Mouse (Mus musculus) stomach, postnatal 0 days (tissue): Measurements from ENCODE around the gene Nme8. TPM values are rescaled to one million over a fixed set of nuclear protein-coding genes. Genes with fewer than 3 reads are reported as not detected.

Source experiments
- ATAC-seq: fragments of 200-750 bp; cut with Nextera tagmentation; 2 replicates; pipeline ENCODE4 v1.8.0; 2017; ENCODE audit not compliant: low FRiP score, low TSS enrichment
- DNase-seq: peaks from one replicate; pipeline ENCODE4 v3.0.0-alpha.2; 2016; ENCODE audit warnings: low spot score
- H3K27ac ChIP-seq: fragments of 300-500 bp; sonication (generic); replicated peaks from 2 replicates; pipeline ENCODE4 v1.5.1; 2014; ENCODE audit warnings: mild to moderate bottlenecking, control low read depth
- H3K27me3 ChIP-seq: fragments of 300-500 bp; sonication (generic); 2 replicates; pipeline ENCODE4 v1.6.1; 2014; ENCODE audit warnings: low read length; ENCODE audit not compliant: control insufficient read depth, insufficient read depth
- H3K36me3 ChIP-seq: fragments of 300-500 bp; sonication (generic); 2 replicates; pipeline ENCODE4 v1.6.1; 2014; ENCODE audit warnings: low read length, mixed read lengths; ENCODE audit not compliant: control insufficient read depth, insufficient read depth
- H3K4me1 ChIP-seq: fragments of 300-500 bp; sonication (generic); replicated peaks from 2 replicates; pipeline ENCODE4 v1.6.1; 2014; ENCODE audit warnings: antibody characterized with exemption; ENCODE audit not compliant: control insufficient read depth, insufficient read depth
- H3K4me2 ChIP-seq: fragments of 300-500 bp; sonication (generic); replicated peaks from 2 replicates; pipeline ENCODE4 v1.6.1; 2014; ENCODE audit warnings: low read depth, mild to moderate bottlenecking, control low read depth, moderate library complexity
- H3K4me3 ChIP-seq: fragments of 300-500 bp; sonication (generic); 2 replicates; pipeline ENCODE4 v1.5.1; 2014; ENCODE audit warnings: low read depth, low read length, control low read depth
- H3K9ac ChIP-seq: fragments of 300-500 bp; sonication (generic); 2 replicates; pipeline ENCODE4 v1.6.1; 2014; ENCODE audit warnings: mild to moderate bottlenecking, low read length, control low read depth, mixed read lengths
- H3K9me3 ChIP-seq: fragments of 300-500 bp; sonication (generic); 2 replicates; pipeline ENCODE4 v1.6.1; 2016; ENCODE audit warnings: low read length; ENCODE audit not compliant: control insufficient read depth
- CTCF ChIP-seq: IDR thresholded peaks from 2 replicates; pipeline ENCODE4 v1.5.1; 2016; ENCODE audit warnings: antibody characterized with exemption, low read depth, mild to moderate bottlenecking, moderate library complexity
- EP300 ChIP-seq: optimal IDR thresholded peaks from 2 replicates; pipeline ENCODE3; 2016; ENCODE audit warnings: antibody characterized with exemption
- WGBS: fragments of 180-500 bp; shearing (Covaris S2); extraction: QIAGEN DNeasy Blood & Tissue Kit; methylation state at CpG from one replicate; pipeline ENCODE4 v1.1.7; 2014; 5-methylcytosine and 5-hydroxymethylcytosine counted together
- polyA plus RNA-seq: library from polyadenylated mRNA; unstranded; fragments of >200 nt; fragmentation: Nextera tagmentation; extraction: Ambion mirVana; gene quantifications from 2 replicates; pipeline ENCODE4 v1.2.1, GENCODE M21; 2015

Nme8 gene
- polyA plus RNA-seq, 1 experiment from 2014 or later, result not detected

GRCm38 (mm10) chr13:19689971-19690370, 7.6 kb downstream of the Nme8 start:
- no peak overlapping the region for H3K27ac ChIP-seq
- no peak overlapping the region for H3K9ac ChIP-seq
- H3K4me2 ChIP-seq, result no peak overlapping the region
- ATAC-seq (no peak), DNase-seq (no peak)
- H3K27me3 ChIP-seq, result no peaks in the 10 kb centered on the region
- H3K4me1 ChIP-seq, result no peaks in the 10 kb centered on the region
- TF ChIP-seq EP300 (no peak), CTCF (no peak)
- no peak overlapping the region for H3K4me3 ChIP-seq
- 66% methylated on average over 3 of the region's 3 CpGs for WGBS
- H3K9me3 ChIP-seq, result no peaks in the 10 kb centered on the region
- no peaks in the 10 kb centered on the region for H3K36me3 ChIP-seq

- Histone ChIP-seq H3K4me1 (no peaks in the 10 kb centered on the region), H3K36me3 (no peaks in the 10 kb centered on the region), H3K27me3 (no peaks in the 10 kb centered on the region), H3K27ac (no peak overlapping the region), H3K4me2 (no peak overlapping the region), H3K9ac (no peak overlapping the region), H3K4me3 (no peak overlapping the region), H3K9me3 (no peaks in the 10 kb centered on the region)
- DNase-seq, result peak; percentile 31
- no peak for ATAC-seq
- TF ChIP-seq CTCF, result peak; percentile 83
- no peak for TF ChIP-seq EP300
- 61% methylated on average over 2 of the region's 2 CpGs for WGBS
Observed at GRCm38 (mm10) chr13:19684007-19684406, 13.6 kb downstream of the Nme8 start.

- TF ChIP-seq EP300 (no peak), CTCF (no peak)
- Histone ChIP-seq H3K36me3 (no peaks in the 10 kb centered on the region), H3K4me2 (no peak overlapping the region), H3K9ac (peak overlapping the region; percentile 5; the same call in 1 of the 2 replicates), H3K27ac (no peak overlapping the region), H3K9me3 (no peaks in the 10 kb centered on the region), H3K27me3 (no peaks in the 10 kb centered on the region), H3K4me3 (no peak overlapping the region), H3K4me1 (no peaks in the 10 kb centered on the region)
- 45% methylated on average over 8 of the region's 8 CpGs for WGBS
- ATAC-seq (no peak), DNase-seq (no peak)
Observed at GRCm38 (mm10) chr13:19682879-19683640, 14.5 kb downstream of the Nme8 start.

- TF ChIP-seq EP300 (no peak), CTCF (no peak)
- no peaks in the 10 kb centered on the region for H3K9me3 ChIP-seq
- no peak overlapping the region for H3K4me3 ChIP-seq
- H3K27me3 ChIP-seq, result no peaks in the 10 kb centered on the region
- H3K4me1 ChIP-seq, result no peaks in the 10 kb centered on the region
- H3K27ac ChIP-seq, result no peak overlapping the region
- H3K9ac ChIP-seq, result no peak overlapping the region
- no peak for ATAC-seq
- DNase-seq, result no peak
- no peak overlapping the region for H3K4me2 ChIP-seq
- H3K36me3 ChIP-seq, result no peaks in the 10 kb centered on the region
Observed at GRCm38 (mm10) chr13:19674601-19675000, 23.0 kb downstream of the Nme8 start.

GRCm38 (mm10) chr13:19674025-19674424, 23.6 kb downstream of the Nme8 start:
- Histone ChIP-seq H3K27ac (no peak overlapping the region), H3K4me3 (no peak overlapping the region), H3K9me3 (no peaks in the 10 kb centered on the region), H3K4me2 (no peak overlapping the region), H3K27me3 (no peaks in the 10 kb centered on the region), H3K36me3 (no peaks in the 10 kb centered on the region), H3K4me1 (no peaks in the 10 kb centered on the region), H3K9ac (no peak overlapping the region)
- no peak for DNase-seq
- WGBS, result 75% methylated on average over 3 of the region's 3 CpGs
- TF ChIP-seq EP300 (no peak), CTCF (no peak)
- ATAC-seq, result no peak

GRCm38 (mm10) chr13:19668355-19669140, 29.0 kb downstream of the Nme8 start:
- no peak for TF ChIP-seq EP300
- no peak for TF ChIP-seq CTCF

More at GRCm38 (mm10) chr13:19668355-19669140, 29.0 kb downstream of the Nme8 start:
- H3K36me3 ChIP-seq, result no peaks in the 10 kb centered on the region
- H3K27ac ChIP-seq, result no peak overlapping the region
- H3K9ac ChIP-seq, result no peak overlapping the region
- no peak overlapping the region for H3K4me2 ChIP-seq
- no peaks in the 10 kb centered on the region for H3K9me3 ChIP-seq
- no peaks in the 10 kb centered on the region for H3K27me3 ChIP-seq
- no peak overlapping the region for H3K4me3 ChIP-seq
- DNase-seq (no peak), ATAC-seq (no peak)
- no peaks in the 10 kb centered on the region for H3K4me1 ChIP-seq
- WGBS, result 71% methylated on average over 4 of the region's 4 CpGs
